Mouse (Mus musculus) cerebellum, postnatal 4 days (tissue): ENCODE measurements around the gene Ppp2r1b.

ENCODE experiments used
- DNase-seq, 2 experiments: peaks; one replicate each; pipeline ENCODE4 v3.0.0; 2022; ENCODE audit warnings: low spot score in 2 of 2, mixed read lengths in 1 of 2

The Ppp2r1b gene

DNA sequence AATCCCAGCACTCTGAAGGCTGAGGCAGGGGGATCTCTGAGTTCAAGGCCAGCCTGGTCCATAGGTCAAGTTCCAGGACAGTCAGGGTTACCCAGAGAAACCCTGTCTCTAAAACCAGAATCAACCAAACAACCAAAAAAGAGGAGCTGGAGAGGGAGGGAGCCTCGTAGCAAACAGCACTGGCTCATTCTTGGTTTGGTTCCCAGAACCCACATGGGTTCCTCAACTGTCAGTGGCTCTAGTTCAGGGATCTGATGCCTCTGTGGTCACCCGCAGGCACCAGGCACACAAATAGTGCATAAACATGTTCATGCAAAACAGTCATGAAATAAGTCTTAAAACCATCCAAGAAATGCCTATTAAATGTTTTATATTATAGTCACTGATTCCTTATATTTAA, 23.1 kb downstream of the Ppp2r1b start:
- DNase-seq = no peak

- no peak for DNase-seq
Observed at GRCm38 (mm10) chr9:50873210-50873609, 28.1 kb downstream of the Ppp2r1b start.

- DNase-seq = no peak
Observed at GRCm38 (mm10) chr9:50874031-50874430, 28.9 kb downstream of the Ppp2r1b start.

DNA sequence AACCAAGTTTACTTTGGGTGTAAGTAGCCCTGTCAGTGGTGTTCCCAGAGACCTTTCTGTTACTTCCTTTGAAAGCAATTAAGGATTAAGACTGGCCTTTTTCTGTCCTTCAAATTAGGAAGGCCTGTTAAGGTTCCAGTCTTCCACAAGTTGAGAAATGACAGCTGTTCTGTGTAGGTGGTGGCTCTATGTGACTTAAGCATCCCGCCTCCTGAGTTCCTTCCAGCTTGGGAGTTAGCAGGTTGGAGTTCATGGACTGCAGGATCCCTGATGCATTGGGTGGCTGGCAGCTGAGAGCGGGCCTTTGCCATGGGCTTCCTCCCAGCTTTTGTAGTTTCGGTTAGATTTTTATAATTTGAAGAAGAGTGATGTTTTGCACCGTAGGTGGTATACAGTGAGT, 30.4 kb downstream of the Ppp2r1b start:
- no peak for DNase-seq

DNA sequence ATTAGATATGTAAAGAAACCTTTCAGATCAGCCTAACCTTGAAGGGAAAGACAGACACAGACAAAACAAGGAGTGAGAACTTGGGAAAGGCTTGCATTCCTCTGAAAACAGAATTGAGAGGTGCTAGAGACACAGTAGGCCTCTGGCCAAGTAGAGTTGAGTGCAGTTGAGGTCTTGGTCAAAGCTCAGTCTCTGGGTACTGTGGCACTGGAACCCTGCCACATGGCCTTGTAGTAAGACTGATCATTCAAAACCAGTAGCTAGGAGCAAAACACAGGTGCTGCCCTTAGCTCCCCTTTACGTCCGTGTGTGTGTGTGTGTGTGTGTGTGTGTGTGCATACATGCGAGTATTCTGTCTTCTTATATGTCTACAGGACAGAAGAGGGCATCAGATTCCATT, 31.2 kb downstream of the Ppp2r1b start:
- DNase-seq = no peak

DNA sequence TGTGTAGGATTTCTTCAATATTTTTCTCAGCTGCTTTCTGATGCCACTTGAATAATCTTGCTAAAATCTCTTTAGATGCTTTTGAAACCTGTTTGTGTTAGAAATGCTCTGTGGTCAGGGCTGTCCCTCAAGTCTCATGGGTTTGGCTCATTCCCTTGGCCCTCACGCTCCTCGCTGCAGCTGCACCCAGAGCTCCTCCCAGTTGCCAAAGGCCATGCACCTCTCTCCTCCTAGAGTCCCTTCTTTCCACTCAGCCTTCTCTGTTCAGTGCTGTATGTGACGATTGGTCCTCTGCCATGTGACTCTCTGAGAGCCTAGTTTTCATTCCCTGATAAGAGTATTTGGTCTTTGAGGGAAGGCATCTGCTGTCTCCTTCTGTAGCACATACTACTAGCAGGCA, 32.3 kb downstream of the Ppp2r1b start:
- DNase-seq = no peak

- no peak for DNase-seq
Observed at GRCm38 (mm10) chr9:50882183-50882582, 37.1 kb downstream of the Ppp2r1b start.

- no peak for DNase-seq
Observed at GRCm38 (mm10) chr9:50884093-50884492, 39.0 kb downstream of the Ppp2r1b start.

- no peak for DNase-seq
Observed at GRCm38 (mm10) chr9:50884741-50885599, 39.9 kb downstream of the Ppp2r1b start.

GRCm38 (mm10) chr9:50885600-50885987, 40.5 kb downstream of the Ppp2r1b start:
- DNase-seq = no peak

- DNase-seq = no peak
Observed at GRCm38 (mm10) chr9:50886870-50887269, 41.8 kb downstream of the Ppp2r1b start.

- no peak for DNase-seq
Observed at GRCm38 (mm10) chr9:50887351-50887750, 42.2 kb downstream of the Ppp2r1b start.

DNA sequence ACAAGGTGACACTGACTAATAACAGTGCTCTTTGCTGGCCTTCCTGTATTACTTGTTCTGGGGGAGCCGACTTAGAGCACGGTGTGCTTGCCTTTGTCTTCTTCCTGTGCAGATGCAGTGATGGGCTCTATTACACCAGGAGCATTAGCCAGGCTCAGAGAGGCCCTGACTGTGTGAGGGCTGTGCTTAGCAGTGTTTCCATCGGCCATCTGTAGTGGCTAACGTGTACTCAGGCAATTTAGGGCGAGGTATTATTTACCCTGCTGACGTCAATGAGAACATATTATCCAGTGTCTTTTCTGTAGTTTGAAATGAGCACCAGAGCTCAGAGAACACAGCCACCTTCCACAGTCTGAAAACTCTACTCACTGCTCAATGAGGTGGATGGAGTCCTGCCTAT, 44.1 kb downstream of the Ppp2r1b start:
- no peak for DNase-seq

GRCm38 (mm10) chr9:50889964-50890363, 44.9 kb downstream of the Ppp2r1b start:
- no peak for DNase-seq

GRCm38 (mm10) chr9:50890494-50891090, 45.5 kb downstream of the Ppp2r1b start:
- DNase-seq = no peak

DNA sequence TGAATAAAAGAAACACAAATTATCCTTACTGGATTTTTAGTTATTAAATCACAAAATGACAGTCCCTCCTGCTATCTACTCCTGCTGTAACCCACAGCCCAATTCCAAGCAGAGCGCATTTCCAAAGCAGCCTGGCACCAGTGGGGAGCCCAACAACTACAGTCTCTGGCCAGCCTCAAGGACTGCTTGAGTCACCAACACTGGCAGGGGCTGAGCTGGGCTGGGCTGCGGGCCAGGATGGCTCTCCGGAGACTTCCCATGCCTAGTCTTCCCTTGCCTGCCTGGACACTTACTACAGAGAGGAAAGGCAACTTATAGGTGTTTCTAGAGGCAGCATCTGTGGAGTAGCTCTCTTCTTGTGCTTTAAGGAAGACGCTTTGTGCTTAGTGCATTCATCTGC, 48.6 kb downstream of the Ppp2r1b start:
- peak; percentile 53 to 84 for DNase-seq

DNA sequence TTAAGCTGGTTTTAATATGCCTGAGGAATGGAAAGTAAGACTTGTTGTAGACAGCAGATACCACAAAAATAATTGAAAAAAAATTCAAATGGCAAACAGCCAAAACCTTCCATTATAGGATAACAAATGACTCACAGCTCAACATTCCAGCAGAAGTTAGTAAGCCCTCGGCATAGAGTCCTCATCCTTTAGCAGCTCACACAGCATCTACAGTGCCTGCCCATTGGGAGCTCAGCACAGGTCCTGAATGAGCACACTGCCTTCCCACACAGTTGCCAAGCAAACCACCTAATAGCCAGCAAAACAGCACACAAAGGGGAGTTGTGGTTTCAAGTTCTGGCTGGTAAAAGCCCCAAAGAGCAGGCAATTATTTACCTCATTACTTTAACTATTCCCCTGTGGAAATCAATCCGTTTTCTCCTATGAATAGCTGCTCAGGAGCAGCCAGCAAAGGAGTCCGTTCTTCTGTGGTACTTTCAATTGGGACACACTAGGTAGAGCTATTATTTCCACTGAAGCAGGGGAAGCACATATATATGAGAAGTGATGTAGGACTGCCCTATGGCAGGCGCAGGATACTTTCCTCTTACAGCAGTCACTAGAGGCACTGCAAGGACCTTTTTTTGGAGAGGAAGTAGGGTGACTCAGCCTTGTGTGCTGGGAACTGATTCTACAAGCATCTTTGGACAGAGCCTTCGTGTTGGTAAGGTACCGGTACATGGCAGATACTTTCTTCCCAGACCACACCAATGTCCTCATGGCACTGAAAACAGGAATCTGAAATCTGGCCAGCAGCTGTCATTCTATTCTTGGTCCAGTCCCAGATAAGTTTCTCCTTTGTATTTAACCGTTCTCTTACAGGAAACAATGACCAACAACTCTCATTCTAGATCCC, 55.2 kb downstream of the Ppp2r1b start:
- no peak for DNase-seq

- no peak for DNase-seq
Observed at GRCm38 (mm10) chr9:50904196-50904847, 59.2 kb downstream of the Ppp2r1b start.

GRCm38 (mm10) chr9:50905321-50905720, 60.2 kb downstream of the Ppp2r1b start:
- DNase-seq = no peak

GRCm38 (mm10) chr9:50911861-50912515, 66.9 kb downstream of the Ppp2r1b start:
- no peak for DNase-seq

DNA sequence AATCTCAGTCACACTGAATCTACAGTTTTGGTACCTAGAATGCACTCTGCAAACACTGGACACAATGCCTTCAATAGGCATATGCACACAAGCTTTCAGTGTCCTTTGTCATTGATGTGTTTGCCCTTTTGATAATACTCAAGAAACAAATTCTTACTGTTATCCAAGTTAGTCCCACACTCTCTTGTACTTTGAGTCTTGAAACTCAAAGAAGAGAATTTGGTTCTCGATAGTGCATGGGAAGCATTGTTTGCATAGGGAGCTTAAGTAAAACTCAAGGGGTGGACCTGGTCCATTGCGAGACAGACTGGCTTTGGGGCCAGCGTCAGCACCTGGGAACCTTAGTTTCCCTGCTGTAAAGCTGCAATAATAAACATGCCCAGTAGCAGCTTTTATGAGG, 73.0 kb downstream of the Ppp2r1b start:
- no peak for DNase-seq
